Mouse (Mus musculus) megakaryocyte progenitor cell, adult 5-6 weeks (primary cell): ENCODE measurements around the gene Plekha6. TPM values are rescaled to one million over a fixed set of nuclear protein-coding genes. Genes with fewer than 3 reads are reported as not detected.

ENCODE experiments used
- ATAC-seq: replicated peaks from 2 replicates; pipeline ENCODE4 v1.8.0; 2016; ENCODE audit warnings: mild to moderate bottlenecking, moderate TSS enrichment, inconsistent platforms; ENCODE audit not compliant: poor library complexity
- total RNA-seq, 2 experiments: library from RNA; stranded (forward) in 1 of 2; stranded (reverse) in 1 of 2; fragments of 157-497, 149-512 nt in 1 of 2; fragments of 200-1000 nt in 1 of 2; gene quantifications; 2 replicates each; pipeline versions ENCODE4 v1.2.3 to v1.2.4; 2015 to 2017

Gene Plekha6
- total RNA-seq, 2 experiments from 2014 or later = 1.1 to 1.8 TPM

- no peak for ATAC-seq
These were observed 25.6 kb upstream of the Plekha6 start for GRCm38 (mm10) chr1:133138401-133138800.

- ATAC-seq = peak; percentile 99
These were observed 17.7 kb upstream of the Plekha6 start for GRCm38 (mm10) chr1:133146014-133147009.

- no peak for ATAC-seq
These were observed 16.7 kb upstream of the Plekha6 start for GRCm38 (mm10) chr1:133147324-133147723.

- no peak for ATAC-seq
These were observed 15.9 kb upstream of the Plekha6 start for GRCm38 (mm10) chr1:133148122-133148521.

DNA sequence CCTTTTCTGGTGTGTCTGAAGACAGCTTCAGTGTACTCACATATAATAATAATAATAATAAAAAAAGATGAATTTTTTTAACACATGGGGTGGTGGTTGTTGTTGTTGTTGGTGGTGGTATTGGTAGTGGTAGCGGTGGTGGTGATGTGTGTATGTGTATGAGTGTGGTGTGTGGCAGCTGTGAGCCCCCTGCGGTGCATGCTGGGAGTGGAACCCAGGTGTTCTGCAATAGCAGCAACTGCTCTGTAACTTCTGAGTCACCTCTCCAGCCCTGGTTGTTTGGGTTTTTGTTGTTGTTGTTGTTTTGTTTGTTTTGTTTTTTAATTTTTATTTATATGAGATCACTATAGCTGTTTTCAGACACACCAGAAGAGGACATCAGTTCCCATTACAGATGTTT, 13.5 kb upstream of the Plekha6 start:
- ATAC-seq = no peak

DNA sequence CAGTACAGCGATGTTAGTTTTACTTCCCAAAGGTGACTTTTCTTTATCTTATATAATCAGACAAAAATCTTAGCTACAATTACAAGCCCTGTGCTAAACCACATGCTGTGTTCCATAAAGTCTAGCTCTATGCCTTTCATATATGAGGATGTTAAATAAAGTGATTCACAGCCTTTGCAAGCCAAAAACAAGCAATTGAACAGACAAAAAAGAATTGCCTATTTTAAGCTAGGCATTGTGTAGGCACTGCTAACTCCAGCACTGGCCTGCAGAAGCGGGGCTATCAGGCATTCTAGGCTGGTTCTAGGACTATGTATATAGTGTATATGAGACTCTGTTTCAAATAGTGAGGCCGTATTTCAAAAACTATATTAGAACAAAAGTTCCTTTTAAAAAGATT, 11.8 kb upstream of the Plekha6 start:
- ATAC-seq = no peak

DNA sequence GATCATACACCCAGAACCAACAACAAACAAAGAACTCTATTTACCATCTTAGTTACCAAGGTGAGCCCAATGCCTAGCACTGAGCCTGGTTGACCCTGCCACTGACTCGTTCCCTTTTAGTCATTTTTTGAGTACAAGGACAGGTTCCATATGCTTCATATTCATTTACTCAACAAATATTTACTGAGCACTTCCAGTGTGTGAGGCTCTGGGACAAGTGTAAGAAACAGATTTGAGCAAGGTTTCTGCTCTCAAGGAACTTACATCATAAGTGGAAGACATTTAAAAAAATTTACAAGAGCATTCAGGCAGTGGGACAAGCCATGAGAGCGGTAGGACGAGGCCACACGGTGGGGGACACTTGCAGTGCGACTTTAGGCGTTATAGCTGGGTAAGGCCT, 8.7 kb upstream of the Plekha6 start:
- no peak for ATAC-seq

GRCm38 (mm10) chr1:133159128-133159564, 4.9 kb upstream of the Plekha6 start:
- peak; percentile 71 for ATAC-seq

- ATAC-seq = no peak
These were observed 2.5 kb upstream of the Plekha6 start for GRCm38 (mm10) chr1:133161559-133161958.

GRCm38 (mm10) chr1:133162046-133162445, 2.0 kb upstream of the Plekha6 start:
- ATAC-seq = no peak

DNA sequence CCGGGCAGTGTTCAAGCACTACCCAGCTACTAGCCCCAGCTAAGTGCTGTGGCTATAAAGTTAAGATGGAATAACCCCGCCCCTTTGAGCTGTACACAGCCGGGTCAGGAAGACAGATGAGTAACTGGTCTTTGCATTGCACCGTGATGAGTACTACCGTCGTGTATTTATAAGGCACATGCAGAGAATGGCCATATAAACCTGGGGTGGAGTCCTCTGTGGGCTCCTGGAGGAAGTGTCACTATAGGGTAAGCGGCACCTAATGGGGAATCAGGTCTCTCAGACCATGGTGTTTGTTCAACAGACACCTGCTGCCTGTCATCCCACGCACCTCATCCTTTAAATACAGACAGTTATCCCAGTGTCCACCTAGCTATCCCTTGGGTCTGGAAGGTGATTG, 1.0 kb upstream of the Plekha6 start:
- ATAC-seq = no peak

DNA sequence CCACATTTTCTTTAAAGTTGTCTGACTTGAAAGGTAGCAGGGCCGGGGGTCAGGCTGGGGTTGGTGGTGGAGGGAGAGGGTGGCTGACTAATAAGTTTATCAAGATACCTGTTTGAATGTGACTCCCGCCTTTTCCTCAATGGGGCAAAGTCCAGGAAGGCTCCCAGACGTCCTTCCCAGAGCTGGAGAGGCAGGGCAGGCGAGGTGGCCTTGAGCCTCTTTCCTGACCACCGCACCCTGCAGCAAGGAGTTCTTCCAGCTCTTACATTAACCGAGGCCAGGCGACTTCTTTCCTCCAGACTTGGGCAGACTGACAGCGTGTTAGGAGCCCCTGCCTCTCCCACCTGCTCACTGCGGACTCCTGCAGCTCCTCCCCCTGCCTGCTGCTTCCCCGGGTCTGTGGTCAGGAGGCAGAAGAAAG, 591 bp downstream of the Plekha6 start:
- no peak for ATAC-seq

DNA sequence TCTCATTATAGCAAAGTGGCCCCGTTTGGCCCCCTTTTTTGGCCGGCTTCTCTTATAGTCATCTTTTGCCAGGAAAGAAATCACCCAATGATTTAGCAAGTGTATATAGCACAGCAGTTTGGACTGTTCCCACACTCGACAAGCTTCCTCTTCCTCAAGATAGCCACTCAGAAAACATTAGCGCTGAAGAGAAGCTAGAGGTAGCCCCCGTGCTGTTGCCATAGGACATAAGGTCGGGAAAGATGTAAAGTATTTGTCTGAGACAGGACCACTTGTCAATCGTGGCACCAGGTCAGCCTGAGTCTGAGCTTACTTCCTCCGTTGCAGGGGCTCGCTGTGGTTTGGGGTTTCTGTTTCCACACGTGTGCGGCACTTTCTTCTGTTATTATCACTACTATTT, 1.1 kb downstream of the Plekha6 start:
- peak; percentile 30; the same call in 1 of the 2 replicates for ATAC-seq

GRCm38 (mm10) chr1:133168318-133169060, 4.5 kb downstream of the Plekha6 start:
- peak; percentile 38 for ATAC-seq

DNA sequence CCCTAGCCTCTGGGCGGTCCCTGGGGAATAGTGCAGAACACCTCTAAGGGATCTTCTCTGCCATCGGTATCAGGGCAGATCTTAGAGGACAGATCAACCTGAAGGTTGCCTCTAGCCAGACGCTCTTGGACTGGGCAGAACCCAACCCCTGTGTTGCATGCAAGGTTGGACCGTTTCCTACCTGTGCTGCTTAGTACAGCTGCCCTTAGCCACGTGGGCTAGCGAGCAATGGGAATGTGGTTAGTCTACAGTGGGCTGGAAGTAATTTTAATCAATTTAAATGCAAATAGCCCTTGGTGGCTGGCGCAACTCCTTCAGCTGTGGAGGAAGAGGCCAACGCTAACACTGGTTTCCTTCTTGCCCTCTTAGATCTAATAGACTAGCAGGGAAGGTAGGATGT, 6.2 kb downstream of the Plekha6 start:
- ATAC-seq = no peak

DNA sequence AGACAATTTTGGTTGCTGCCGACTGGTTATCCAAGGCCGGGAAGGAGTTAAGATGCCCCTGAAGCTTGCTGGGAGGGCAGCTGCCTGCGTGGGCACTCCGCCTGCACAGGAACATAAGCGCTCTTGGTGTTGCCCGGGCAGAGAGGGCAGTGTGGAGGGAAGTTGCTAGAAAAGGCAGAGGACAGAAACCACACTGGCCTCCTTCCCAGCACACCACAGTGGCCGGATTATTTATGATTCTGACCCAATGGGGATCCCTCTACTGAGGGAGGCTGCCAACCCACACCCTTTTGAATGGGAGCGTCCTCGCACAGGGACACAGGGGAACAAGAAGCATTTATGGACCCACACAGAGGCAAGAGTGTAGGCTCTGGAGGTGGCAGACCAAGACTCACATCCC, 7.3 kb downstream of the Plekha6 start:
- ATAC-seq = peak; percentile 24; the same call in 1 of the 2 replicates

GRCm38 (mm10) chr1:133175150-133175549, 11.1 kb downstream of the Plekha6 start:
- no peak for ATAC-seq

- ATAC-seq = peak; percentile 85
These were observed 13.6 kb downstream of the Plekha6 start for GRCm38 (mm10) chr1:133177480-133178172.

DNA sequence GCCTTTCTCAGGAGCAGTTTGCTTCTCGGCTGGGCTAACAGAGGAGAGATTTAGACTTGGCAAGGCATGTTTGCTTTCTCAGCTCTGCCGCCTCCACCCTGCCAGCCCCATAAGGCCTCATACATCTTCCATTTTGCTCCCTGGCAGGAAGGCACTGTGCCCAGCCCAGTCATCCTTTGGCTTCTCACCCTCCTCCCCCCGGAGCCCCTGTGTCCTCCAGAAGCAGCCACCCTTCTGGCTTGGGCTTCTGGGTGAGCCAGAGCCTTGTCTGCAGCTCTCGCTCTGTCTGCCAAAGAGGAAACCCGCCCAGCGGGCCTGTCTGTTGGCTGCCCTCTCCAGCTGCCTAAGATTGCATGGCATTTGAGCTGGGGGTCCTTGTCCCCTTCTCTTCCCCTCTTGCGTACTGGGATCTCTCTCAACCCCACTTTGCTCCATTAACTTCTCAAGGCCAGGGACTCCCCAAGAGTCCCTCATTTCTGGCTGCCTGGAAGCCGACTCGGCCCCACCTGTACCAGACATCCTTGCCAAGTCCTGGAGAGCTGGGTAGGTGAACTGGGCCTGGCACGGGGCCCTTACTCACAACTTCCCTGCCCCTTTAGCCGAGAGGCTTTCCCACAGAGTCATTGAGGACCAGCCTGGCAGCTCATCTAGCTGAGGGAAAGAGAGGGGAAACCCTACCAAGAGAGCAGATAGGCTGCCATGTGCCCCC, 14.9 kb downstream of the Plekha6 start:
- no peak for ATAC-seq
